Mouse (Mus musculus) spleen, adult 12 weeks (tissue): ENCODE data around the gene Crygf.
"Not testable (repeated sequence)": the region's sequence is repeated elsewhere in the genome, so short reads cannot be mapped to it uniquely, and the experiment has no call there.

Source experiments
- DNase-seq: peaks from one replicate; pipeline ENCODE4 v3.0.0; 2022; ENCODE audit warnings: low spot score

The Crygf gene

DNA sequence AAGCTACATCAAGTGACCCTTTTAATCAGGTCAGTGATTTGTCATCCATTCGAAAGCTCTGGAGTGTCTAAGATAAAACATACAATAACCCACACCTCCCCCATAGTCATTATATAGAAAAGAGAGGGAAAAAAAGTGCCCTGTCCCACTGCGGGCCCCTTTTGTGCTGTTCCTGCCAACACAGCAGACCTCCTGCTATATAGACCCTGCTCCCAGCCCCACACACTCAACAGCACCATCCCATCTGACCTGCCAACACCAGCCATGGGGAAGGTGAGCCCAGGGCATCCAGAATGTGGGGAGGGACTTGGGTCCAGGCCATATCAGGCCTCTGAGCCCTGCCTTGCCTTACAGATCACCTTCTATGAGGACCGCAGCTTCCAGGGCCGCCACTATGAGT, at the start of gene Crygf:
Gene Crygf (plus strand): TSS at position 227 of the 400 bp plus-strand sequence.
- no peak for DNase-seq

DNA sequence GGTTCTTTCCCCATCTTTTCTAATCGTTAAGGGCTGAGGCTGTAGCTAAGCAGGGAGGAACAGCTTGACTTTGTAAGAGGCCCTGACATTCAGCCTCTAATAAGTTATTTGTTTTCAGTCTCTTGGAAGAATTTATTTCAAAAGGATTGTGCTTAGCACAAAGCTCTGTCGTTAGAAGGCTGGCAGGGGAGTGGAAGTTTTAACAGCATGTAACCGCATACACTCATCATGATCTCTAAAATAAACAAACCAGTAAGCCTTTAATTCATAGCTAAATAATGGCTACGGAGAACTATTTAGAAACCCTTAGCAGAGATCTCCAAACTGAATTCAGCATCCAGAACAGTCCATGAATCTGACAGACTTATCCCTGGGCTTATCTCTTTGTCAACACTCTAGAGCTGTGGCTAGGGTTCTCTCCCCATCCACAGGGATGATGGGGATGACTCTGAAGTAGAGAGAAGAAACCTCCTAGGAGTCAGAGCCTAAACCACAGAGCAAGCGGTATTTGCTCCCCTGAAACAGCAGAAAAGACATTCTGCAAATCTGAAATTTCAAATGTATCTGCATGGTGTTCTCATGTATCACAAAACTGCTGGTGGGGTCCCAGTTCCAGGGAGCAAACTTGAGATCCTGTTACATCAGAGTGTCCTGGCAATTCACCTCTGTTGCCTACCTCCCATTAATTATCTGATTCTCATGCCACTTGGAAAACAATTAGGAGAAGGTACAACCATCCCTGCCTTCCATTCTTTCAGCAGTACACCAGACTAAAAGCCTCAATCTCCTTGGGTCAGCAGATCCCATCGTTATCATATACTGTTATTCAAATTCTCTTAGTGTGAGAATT, 734 bp upstream of the Crygf start:
- no peak for DNase-seq

DNA sequence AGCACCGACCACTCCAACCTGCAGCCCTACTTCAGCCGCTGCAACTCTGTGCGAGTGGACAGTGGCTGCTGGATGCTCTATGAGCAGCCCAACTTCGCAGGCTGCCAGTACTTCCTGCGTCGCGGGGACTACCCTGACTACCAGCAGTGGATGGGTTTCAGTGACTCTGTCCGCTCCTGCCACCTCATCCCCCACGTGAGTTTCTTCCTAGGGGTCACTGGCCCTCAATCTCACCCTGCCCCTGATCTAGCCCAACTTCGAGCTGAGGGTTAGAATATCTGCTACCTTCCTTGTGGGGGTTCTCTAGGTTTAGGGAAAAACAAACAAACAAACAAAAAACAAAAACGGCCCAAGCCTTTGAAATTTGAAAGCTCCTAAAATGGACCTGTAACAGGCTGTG, 376 bp downstream of the Crygf start:
- not testable (repeated sequence) for DNase-seq

DNA sequence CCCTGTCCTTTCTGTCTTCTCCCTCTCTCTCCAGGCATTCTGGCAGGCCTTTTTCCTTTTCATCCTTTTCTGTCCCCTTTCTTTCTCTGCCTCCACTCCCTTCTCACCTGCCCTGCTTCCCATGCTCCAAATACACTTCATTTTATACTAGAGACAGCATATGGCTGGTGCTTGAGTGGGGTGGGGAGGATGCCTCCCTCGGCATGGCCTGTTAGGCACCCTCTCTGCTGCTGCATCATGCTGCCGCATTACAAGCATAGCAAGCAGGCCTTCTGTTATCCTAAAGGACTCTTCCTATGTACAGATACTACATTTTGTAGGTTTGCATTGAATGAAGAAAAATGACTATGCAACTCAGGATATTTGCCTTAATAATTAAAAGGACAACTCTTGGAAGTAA, 3.7 kb downstream of the Crygf start:
- DNase-seq, result no peak

DNA sequence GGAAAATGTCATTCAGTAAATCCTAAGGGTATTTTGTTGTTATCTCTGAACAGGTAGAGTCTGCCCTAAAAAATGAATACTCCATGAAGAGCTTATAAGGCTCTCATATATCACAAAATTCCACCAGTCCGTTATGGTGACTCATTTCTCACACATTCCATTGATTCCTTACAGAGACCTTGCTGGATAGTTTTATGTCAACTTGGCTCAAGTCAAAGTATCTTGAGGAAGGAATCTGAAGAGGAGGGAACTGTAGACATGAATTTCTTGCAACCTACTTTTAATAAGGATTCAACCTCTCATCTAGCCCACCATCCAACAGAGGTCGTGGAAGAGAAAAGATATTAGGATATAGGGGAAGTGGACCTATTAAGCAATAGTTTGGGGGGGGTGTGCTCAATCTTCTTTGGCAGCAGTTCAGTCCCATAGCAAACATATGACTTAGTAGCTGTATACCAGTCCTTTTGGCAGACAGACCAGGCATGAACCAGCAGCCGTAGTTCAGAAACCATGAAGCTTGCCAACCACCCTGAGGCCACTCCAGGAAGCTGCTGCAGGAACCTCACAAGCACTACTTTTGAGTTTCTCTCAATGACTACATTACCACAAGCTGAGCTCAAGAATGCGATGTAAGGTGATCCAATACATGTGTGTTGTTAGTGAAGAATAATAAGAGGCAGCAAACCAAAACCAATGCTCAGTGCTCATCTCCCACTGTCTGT, 5.9 kb downstream of the Crygf start:
- DNase-seq, result no peak
